Mouse (Mus musculus) spleen, adult 2 months (tissue): ENCODE measurements around the gene Prr36.

Experiments
- CTCF ChIP-seq: fragments of 200-500 bp; IDR thresholded peaks from 2 replicates; pipeline ENCODE4 v1.5.1; 2011; ENCODE audit warnings: mild to moderate bottlenecking, inconsistent platforms; ENCODE audit not compliant: insufficient read depth, insufficient read length, insufficient replicate concordance; ENCODE audit errors: extremely low read depth
- POLR2A ChIP-seq: fragments of 200-500 bp; IDR thresholded peaks from 2 replicates; pipeline ENCODE4 v1.6.1; 2011; ENCODE audit warnings: low read depth, low read length, inconsistent platforms

DNA sequence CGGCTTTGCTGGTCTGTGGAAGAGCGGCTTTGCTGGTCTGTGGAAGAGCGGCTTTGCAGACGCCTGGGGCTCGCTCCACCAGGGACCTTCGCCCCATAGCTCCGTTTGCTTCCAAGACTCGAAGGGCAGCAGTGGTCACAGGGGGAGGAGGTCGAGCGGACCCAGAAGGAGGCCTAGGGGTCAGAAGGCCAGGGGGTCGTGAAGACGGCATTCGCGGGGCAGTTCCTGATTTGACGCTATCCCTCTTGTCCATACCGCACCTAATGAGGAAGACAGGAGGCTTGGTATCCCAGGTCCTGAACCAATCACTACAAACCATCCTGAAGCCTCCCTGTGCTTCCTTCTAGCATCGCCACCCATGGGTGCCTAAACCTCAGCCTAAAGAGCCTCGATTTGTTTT, 963 bp downstream of the Prr36 start:
- no peak for TF ChIP-seq POLR2A
- TF ChIP-seq CTCF: no peak
